8 mouse cellular contexts compared by ENCODE assay signal in genomic region chr11:4848483-4849248, GRCm38 (mm10). TPM values are rescaled to one million over a fixed set of nuclear protein-coding genes. Genes with fewer than 3 reads are reported as not detected.
DNase-seq lines count a peak whose midpoint lies in the region; ATAC-seq and TF ChIP-seq lines count a peak whose summit lies in the region.

No protein-coding gene starts in this region.

- H3K9ac ChIP-seq in ES-Bruce4 (ENCODE audit: low read depth, poor library complexity, severe bottlenecking), result peak overlapping the region; percentile 99

- ATAC-seq in erythroid progenitor cell, adult 5-6 weeks (replicated peaks; ENCODE audit: low FRiP score, poor library complexity, severe bottlenecking), result peak; percentile 39

- TF ChIP-seq POLR2A in ES-Bruce4 (IDR thresholded peaks at IDR 0.05; ENCODE audit: insufficient read depth, low read length), result no peak

- no peak for TF ChIP-seq CTCF in ES-Bruce4 (IDR thresholded peaks at IDR 0.05; ENCODE audit: low read depth, low read length)

- no peaks in the 10 kb centered on the region for H3K27me3 ChIP-seq in ES-Bruce4 (ENCODE audit: control insufficient read depth, insufficient read depth, low read length, poor library complexity, severe bottlenecking)

- no peaks in the 10 kb centered on the region for H3K4me1 ChIP-seq in ES-Bruce4 (ENCODE audit: control insufficient read depth, insufficient read depth, low read length)

- no peak for TF ChIP-seq EP300 in ES-Bruce4 (IDR thresholded peaks at IDR 0.05; ENCODE audit: insufficient read depth, low read depth, low read length)

- peak; percentile 8 to 22 for DNase-seq in adrenal gland, postnatal 4 days (ENCODE audit: low spot score in 2 of 2)
- peak; percentile 41 to 54 for DNase-seq in heart, postnatal 36 days
- DNase-seq in layer of hippocampus, postnatal 10 days (ENCODE audit: low spot score in 2 of 2), result peak; percentile 45 to 54
- peak; percentile 14 for DNase-seq in lung, postnatal 25 days (ENCODE audit: low spot score)
- peak; percentile 20 to 44 for DNase-seq in right cerebral cortex, adult 2 months (ENCODE audit: low spot score in 2 of 2)
- peak; percentile 43 for DNase-seq in urinary bladder, adult 2 months (ENCODE audit: low spot score)

- peak overlapping the region; percentile 32; the same call in 1 of the 2 replicates for H3K27ac ChIP-seq in ES-Bruce4 (ENCODE audit: insufficient read depth, low read length)

- H3K36me3 ChIP-seq in ES-Bruce4 (ENCODE audit: control insufficient read depth, insufficient read depth, low read length, poor library complexity, severe bottlenecking), result peaks cover 4% of the 10 kb centered on the region; the same call in 1 of the 2 replicates

- intact Hi-C loops in heart, postnatal 36 days (cut with DNase I), result no loop called here

- peak overlapping the region; percentile 97 for H3K4me3 ChIP-seq in ES-Bruce4 (ENCODE audit: low read depth, low read length)

- H3K9me3 ChIP-seq in ES-Bruce4 (replicated peaks; ENCODE audit: control insufficient read depth, insufficient read depth, low read length, poor library complexity, severe bottlenecking), result peaks cover 8% of the 10 kb centered on the region

RNA-seq across cellular contexts. Expression of gene Nf2, which starts 0.7 kb away (rescaled TPM):
- 77.7 and 81.5 TPM in 2 replicates for polyA plus RNA-seq in ES-Bruce4 (2011; ENCODE audit: insufficient read depth, insufficient read length, low read depth, missing spikeins)
- 10 to 100 TPM; 85.2 to 90.4 TPM for total RNA-seq in adrenal gland, postnatal 4 days (2021)
- 7.2 and 7.5 TPM in 2 replicates for total RNA-seq in erythroid progenitor cell, adult 5-6 weeks (2015; ENCODE audit: low replicate concordance)
- 18.2 and 19.0 TPM in 2 replicates for total RNA-seq in erythroid progenitor cell, adult 5-6 weeks (2017; ENCODE audit: low replicate concordance)
- 10 to 100 TPM; 80.0 to 80.1 TPM for total RNA-seq in heart, postnatal 36 days (2021)
- total RNA-seq in layer of hippocampus, postnatal 10 days (2021), result 100 to 1,000 TPM; 187 to 188 TPM
- 46.5 and 50.9 TPM in 2 replicates for polyA plus RNA-seq in urinary bladder, adult 2 months (2012; rRNA removed)

RNA-seq across cellular contexts. Expression of gene Nipsnap1, which starts 25.1 kb away (rescaled TPM):
- polyA plus RNA-seq in ES-Bruce4 (2011; ENCODE audit: insufficient read depth, insufficient read length, low read depth, missing spikeins), result 83.4 and 91.2 TPM in 2 replicates
- total RNA-seq in adrenal gland, postnatal 4 days (2021), result 10 to 100 TPM; 55.8 to 55.9 TPM
- total RNA-seq in erythroid progenitor cell, adult 5-6 weeks (2015; ENCODE audit: low replicate concordance), result not detected in 2 replicates
- 1.3 and 12.7 TPM in 2 replicates for total RNA-seq in erythroid progenitor cell, adult 5-6 weeks (2017; ENCODE audit: low replicate concordance)
- total RNA-seq in heart, postnatal 36 days (2021), result under 1 TPM; 0.43 to 0.69 TPM
- total RNA-seq in layer of hippocampus, postnatal 10 days (2021), result 10 to 100 TPM; 85.4 to 89.7 TPM
- 20.6 and 21.4 TPM in 2 replicates for polyA plus RNA-seq in urinary bladder, adult 2 months (2012; rRNA removed)

RNA-seq across cellular contexts. Expression of gene Thoc5, which starts 46.5 kb away (rescaled TPM):
- 51.3 and 52.3 TPM in 2 replicates for polyA plus RNA-seq in ES-Bruce4 (2011; ENCODE audit: insufficient read depth, insufficient read length, low read depth, missing spikeins)
- total RNA-seq in adrenal gland, postnatal 4 days (2021), result 10 to 100 TPM; 36.3 to 37.6 TPM
- 3.6 and 4.6 TPM in 2 replicates for total RNA-seq in erythroid progenitor cell, adult 5-6 weeks (2015; ENCODE audit: low replicate concordance)
- 8.3 and 12.7 TPM in 2 replicates for total RNA-seq in erythroid progenitor cell, adult 5-6 weeks (2017; ENCODE audit: low replicate concordance)
- total RNA-seq in heart, postnatal 36 days (2021), result 10 to 100 TPM; 16.0 to 17.1 TPM
- 10 to 100 TPM; 39.7 to 41.8 TPM for total RNA-seq in layer of hippocampus, postnatal 10 days (2021)
- 34.2 and 35.6 TPM in 2 replicates for polyA plus RNA-seq in urinary bladder, adult 2 months (2012; rRNA removed)

Comparison
In these comparisons a context has a peak if more than half of its experiments do, and no peak if none do; other contexts are left out.
1. Peak in every context shown above with its lines: DNase-seq, ATAC-seq, H3K4me3 ChIP-seq and H3K27ac ChIP-seq.
2. RNA of gene Nf2, which starts 0.7 kb away (total RNA-seq): 187 to 188 TPM in layer of hippocampus, postnatal 10 days, 85.2 to 90.4 TPM in adrenal gland, postnatal 4 days and 80.0 to 80.1 TPM in heart, postnatal 36 days; 7.2 to 19.0 TPM in erythroid progenitor cell, adult 5-6 weeks; every median in the first group is over 4 times any median in the second.
3. RNA of gene Nipsnap1, which starts 25.1 kb away (total RNA-seq): 85.4 to 89.7 TPM in layer of hippocampus, postnatal 10 days and 55.8 to 55.9 TPM in adrenal gland, postnatal 4 days; 1.3 to 12.7 TPM in erythroid progenitor cell, adult 5-6 weeks and 0.43 to 0.69 TPM in heart, postnatal 36 days; every median in the first group is over 4 times any median in the second.